Mouse (Mus musculus) lung, postnatal 36 days (tissue): ENCODE measurements around the gene Gcgr.
"Not testable (repeated sequence)": the region's sequence is repeated elsewhere in the genome, so short reads cannot be mapped to it uniquely, and the experiment has no call there.

Experiments used
- DNase-seq: peaks from one replicate; pipeline ENCODE4 v3.0.0; 2022; ENCODE audit warnings: mixed read lengths

The Gcgr gene

GRCm38 (mm10) chr11:120539285-120540014 lies 9.0 kb downstream of the Gcgr start:
- DNase-seq, result peak; percentile 83

- peak; percentile 47 for DNase-seq
Measured at GRCm38 (mm10) chr11:120541907-120542306, 11.4 kb downstream of the Gcgr start.

- no peak for DNase-seq
Measured at GRCm38 (mm10) chr11:120542376-120542775, 11.9 kb downstream of the Gcgr start.

GRCm38 (mm10) chr11:120545964-120546363 lies 15.5 kb downstream of the Gcgr start:
- no peak for DNase-seq

- DNase-seq, result peak; percentile 37
Measured at GRCm38 (mm10) chr11:120547469-120547868, 17.0 kb downstream of the Gcgr start.

- no peak for DNase-seq
Measured at GRCm38 (mm10) chr11:120548214-120548613, 17.7 kb downstream of the Gcgr start.

GRCm38 (mm10) chr11:120548786-120549167 lies 18.3 kb downstream of the Gcgr start:
- DNase-seq, result no peak

GRCm38 (mm10) chr11:120549168-120549945 lies 18.9 kb downstream of the Gcgr start, which contains the start of gene Mcrip1:
Gene Mcrip1, minus strand, starts transcription at chr11:120549727.
- peak; percentile 95 for DNase-seq

GRCm38 (mm10) chr11:120549986-120550809 lies 19.7 kb downstream of the Gcgr start:
- no peak for DNase-seq

- no peak for DNase-seq
Measured at GRCm38 (mm10) chr11:120550810-120551440, 20.4 kb downstream of the Gcgr start, which contains the start of gene Ppp1r27. Gene Ppp1r27, minus strand, starts transcription at chr11:120551132.

- no peak for DNase-seq
Measured at GRCm38 (mm10) chr11:120552736-120553135, 22.2 kb downstream of the Gcgr start.

- no peak for DNase-seq
Measured at GRCm38 (mm10) chr11:120554834-120555233, 24.3 kb downstream of the Gcgr start.

GRCm38 (mm10) chr11:120555260-120555659 lies 24.8 kb downstream of the Gcgr start:
- no peak for DNase-seq

- not testable (repeated sequence) for DNase-seq
Measured at GRCm38 (mm10) chr11:120558843-120559242, 28.3 kb downstream of the Gcgr start.

- no peak for DNase-seq
Measured at GRCm38 (mm10) chr11:120560952-120561728, 30.6 kb downstream of the Gcgr start.

GRCm38 (mm10) chr11:120562949-120563348 lies 32.5 kb downstream of the Gcgr start:
- no peak for DNase-seq

- DNase-seq, result no peak
Measured at GRCm38 (mm10) chr11:120565114-120565513, 34.6 kb downstream of the Gcgr start.

- DNase-seq, result no peak
Measured at GRCm38 (mm10) chr11:120568324-120568723, 37.8 kb downstream of the Gcgr start.

- DNase-seq, result no peak
Measured at GRCm38 (mm10) chr11:120571122-120571521, 40.6 kb downstream of the Gcgr start.

GRCm38 (mm10) chr11:120571754-120572416 lies 41.4 kb downstream of the Gcgr start:
- DNase-seq, result no peak

GRCm38 (mm10) chr11:120572417-120572751 lies 41.9 kb downstream of the Gcgr start:
- DNase-seq, result no peak
